Mouse (Mus musculus): ENCODE measurements around the gene Scand1. TPM values are rescaled to one million over a fixed set of nuclear protein-coding genes. Genes with fewer than 3 reads are reported as not detected.

Scand1 gene
- polyA plus RNA-seq, 1 experiment from 2014 or later, result 68.1 TPM

DNA sequence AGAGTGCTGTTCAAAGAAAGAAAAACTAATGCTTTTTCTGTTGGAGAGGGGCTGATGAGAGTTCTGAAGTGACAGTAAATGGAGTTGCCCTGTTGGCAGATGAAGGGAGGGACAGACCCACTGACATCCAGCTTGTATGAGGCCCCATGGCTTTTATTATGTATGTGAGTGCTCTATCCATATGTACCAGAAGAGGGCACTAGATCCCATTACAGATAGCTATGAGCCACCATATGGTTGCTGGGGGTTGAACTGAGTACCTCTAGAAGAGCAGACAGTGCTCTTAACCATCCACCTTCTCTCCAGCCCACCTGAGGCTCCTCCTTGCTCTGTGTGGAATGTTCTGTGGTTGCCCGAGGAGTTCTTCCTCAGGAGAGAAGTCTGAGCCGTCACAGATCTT lies 6.7 kb downstream of the Scand1 start:
- Histone ChIP-seq H3K9ac (no peak overlapping the region), H3K4me3 (no peak overlapping the region), H3K27ac (no peak overlapping the region), H3K27me3 (no peaks in the 10 kb centered on the region), H3K4me2 (no peak overlapping the region), H3K4me1 (no peaks in the 10 kb centered on the region), H3K36me3 (peaks cover 61% of the 10 kb centered on the region), H3K9me3 (no peaks in the 10 kb centered on the region)
- ATAC-seq (ENCODE audit: insufficient number of reproducible peaks, low FRiP score, low TSS enrichment, low read depth), result no peak
- WGBS, result 82% methylated on average over 2 of the region's 2 CpGs

- 88% methylated on average over 4 of the region's 4 CpGs for WGBS
- Histone ChIP-seq H3K27ac (no peak overlapping the region), H3K4me1 (no peaks in the 10 kb centered on the region), H3K4me3 (no peak overlapping the region), H3K9ac (no peak overlapping the region), H3K4me2 (no peak overlapping the region), H3K36me3 (peaks cover 66% of the 10 kb centered on the region), H3K9me3 (no peaks in the 10 kb centered on the region), H3K27me3 (no peaks in the 10 kb centered on the region)
- ATAC-seq (ENCODE audit: insufficient number of reproducible peaks, low FRiP score, low TSS enrichment, low read depth), result 0 out of 2 replicates have a peak, but pooled peaks have one; percentile 44
These were observed 8.2 kb downstream of the Scand1 start for GRCm38 (mm10) chr2:156304351-156304750.

GRCm38 (mm10) chr2:156302063-156302462 lies 10.4 kb downstream of the Scand1 start:
- Histone ChIP-seq H3K4me3 (no peak overlapping the region), H3K9me3 (no peaks in the 10 kb centered on the region), H3K27me3 (no peaks in the 10 kb centered on the region), H3K36me3 (peaks cover 73% of the 10 kb centered on the region), H3K4me2 (no peak overlapping the region), H3K27ac (no peak overlapping the region), H3K9ac (no peak overlapping the region), H3K4me1 (no peaks in the 10 kb centered on the region)
- ATAC-seq (ENCODE audit: insufficient number of reproducible peaks, low FRiP score, low TSS enrichment, low read depth), result no peak
- 86% methylated on average over 4 of the region's 4 CpGs for WGBS

GRCm38 (mm10) chr2:156298458-156298857 lies 14.0 kb downstream of the Scand1 start:
- no peaks in the 10 kb centered on the region for H3K9me3 ChIP-seq
- no peak overlapping the region for H3K9ac ChIP-seq
- no peak overlapping the region for H3K4me3 ChIP-seq
- H3K36me3 ChIP-seq, result peaks cover 79% of the 10 kb centered on the region
- no peak for ATAC-seq (ENCODE audit: insufficient number of reproducible peaks, low FRiP score, low TSS enrichment, low read depth)
- WGBS, result 88% methylated on average over 7 of the region's 7 CpGs
- no peak overlapping the region for H3K4me2 ChIP-seq
- H3K27ac ChIP-seq, result no peak overlapping the region
- no peaks in the 10 kb centered on the region for H3K27me3 ChIP-seq
- no peaks in the 10 kb centered on the region for H3K4me1 ChIP-seq

- 73% methylated on average over 3 of the region's 3 CpGs for WGBS
- no peak overlapping the region for H3K27ac ChIP-seq
- H3K9ac ChIP-seq, result no peak overlapping the region
- H3K36me3 ChIP-seq, result peaks cover 81% of the 10 kb centered on the region
- ATAC-seq (ENCODE audit: insufficient number of reproducible peaks, low FRiP score, low TSS enrichment, low read depth), result no peak
- H3K4me1 ChIP-seq, result no peaks in the 10 kb centered on the region
- H3K4me2 ChIP-seq, result no peak overlapping the region
- no peaks in the 10 kb centered on the region for H3K9me3 ChIP-seq
- no peaks in the 10 kb centered on the region for H3K27me3 ChIP-seq
- no peak overlapping the region for H3K4me3 ChIP-seq
These were observed 14.9 kb downstream of the Scand1 start for GRCm38 (mm10) chr2:156297653-156298052.

GRCm38 (mm10) chr2:156296190-156296589 lies 16.3 kb downstream of the Scand1 start:
- WGBS, result 94% methylated on average over 3 of the region's 3 CpGs
- Histone ChIP-seq H3K4me2 (no peak overlapping the region), H3K9me3 (no peaks in the 10 kb centered on the region), H3K27ac (no peak overlapping the region), H3K9ac (no peak overlapping the region), H3K4me3 (no peak overlapping the region), H3K27me3 (no peaks in the 10 kb centered on the region), H3K4me1 (no peaks in the 10 kb centered on the region), H3K36me3 (peaks cover 73% of the 10 kb centered on the region)
- ATAC-seq (ENCODE audit: insufficient number of reproducible peaks, low FRiP score, low TSS enrichment, low read depth), result no peak

- H3K9ac ChIP-seq, result no peak overlapping the region
- no peaks in the 10 kb centered on the region for H3K9me3 ChIP-seq
- no peaks in the 10 kb centered on the region for H3K4me1 ChIP-seq
- ATAC-seq (ENCODE audit: insufficient number of reproducible peaks, low FRiP score, low TSS enrichment, low read depth), result no peak
- H3K27me3 ChIP-seq, result no peaks in the 10 kb centered on the region
- no peak overlapping the region for H3K4me3 ChIP-seq
- H3K27ac ChIP-seq, result no peak overlapping the region
- peaks cover 73% of the 10 kb centered on the region for H3K36me3 ChIP-seq
- H3K4me2 ChIP-seq, result no peak overlapping the region
- WGBS, result 92% methylated on average over 2 of the region's 2 CpGs
These were observed 16.9 kb downstream of the Scand1 start for GRCm38 (mm10) chr2:156295601-156296063.

DNA sequence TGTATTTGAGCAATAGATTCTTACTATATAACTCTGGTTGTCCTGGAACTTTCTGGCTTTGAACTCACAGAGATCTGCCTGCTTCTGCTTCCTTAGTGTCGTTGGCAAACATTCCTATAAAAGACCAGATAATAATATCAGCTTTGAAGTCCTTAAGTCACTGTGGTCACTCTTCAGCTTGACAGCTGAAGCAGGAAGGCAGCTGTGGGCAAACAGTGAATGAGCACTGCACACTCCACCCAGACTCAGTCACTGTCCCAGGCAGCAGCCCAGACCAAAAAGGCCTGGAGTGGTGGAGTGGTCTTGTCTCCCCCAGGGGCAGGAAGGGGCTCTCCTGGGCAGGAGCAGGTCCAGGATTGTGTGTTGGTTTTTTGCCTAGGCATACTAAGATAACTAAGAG lies 20.5 kb downstream of the Scand1 start:
- peaks cover 79% of the 10 kb centered on the region for H3K36me3 ChIP-seq
- no peak overlapping the region for H3K4me2 ChIP-seq
- no peak for ATAC-seq (ENCODE audit: insufficient number of reproducible peaks, low FRiP score, low TSS enrichment, low read depth)
- H3K9me3 ChIP-seq, result no peaks in the 10 kb centered on the region
- H3K9ac ChIP-seq, result no peak overlapping the region
- no peaks in the 10 kb centered on the region for H3K27me3 ChIP-seq
- no peaks in the 10 kb centered on the region for H3K4me1 ChIP-seq
- H3K27ac ChIP-seq, result no peak overlapping the region
- 77% methylated on average over 1 of the region's 1 CpGs for WGBS
- no peak overlapping the region for H3K4me3 ChIP-seq

GRCm38 (mm10) chr2:156289552-156290160 lies 22.8 kb downstream of the Scand1 start:
- Histone ChIP-seq H3K4me2 (no peak overlapping the region), H3K27me3 (no peaks in the 10 kb centered on the region), H3K4me3 (no peak overlapping the region), H3K36me3 (peaks cover 71% of the 10 kb centered on the region), H3K9me3 (no peaks in the 10 kb centered on the region), H3K4me1 (no peaks in the 10 kb centered on the region), H3K27ac (no peak overlapping the region), H3K9ac (no peak overlapping the region)
- 71% methylated on average over 2 of the region's 2 CpGs for WGBS
- ATAC-seq (ENCODE audit: insufficient number of reproducible peaks, low FRiP score, low TSS enrichment, low read depth), result no peak

DNA sequence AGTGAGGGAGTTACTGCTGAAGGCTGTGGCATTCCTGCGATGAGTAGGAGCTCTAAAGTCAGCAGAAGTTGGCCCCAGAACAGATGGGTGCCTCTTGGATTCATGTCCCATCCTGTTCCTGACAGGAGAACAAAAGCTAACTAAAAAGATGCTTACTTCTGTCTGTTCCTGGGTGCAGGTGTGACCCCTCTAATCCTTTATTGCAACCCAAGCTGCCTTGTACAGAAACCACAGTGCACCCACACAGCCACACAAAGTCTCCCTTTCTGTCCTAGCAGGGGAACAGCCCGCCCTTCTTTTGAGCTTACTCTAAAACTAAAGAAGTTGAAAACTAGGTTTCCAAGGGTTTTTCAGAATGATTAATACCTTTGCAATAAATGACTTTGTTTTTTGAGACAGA lies 24.3 kb downstream of the Scand1 start:
- no peak for ATAC-seq (ENCODE audit: insufficient number of reproducible peaks, low FRiP score, low TSS enrichment, low read depth)
- peaks cover 57% of the 10 kb centered on the region for H3K36me3 ChIP-seq

GRCm38 (mm10) chr2:156286733-156287132 lies 25.8 kb downstream of the Scand1 start:
- H3K4me3 ChIP-seq, result no peak overlapping the region
- no peaks in the 10 kb centered on the region for H3K4me1 ChIP-seq
- H3K9me3 ChIP-seq, result no peaks in the 10 kb centered on the region
- H3K27ac ChIP-seq, result no peak overlapping the region
- WGBS, result 92% methylated on average over 4 of the region's 4 CpGs
- no peak for ATAC-seq (ENCODE audit: insufficient number of reproducible peaks, low FRiP score, low TSS enrichment, low read depth)
- no peak overlapping the region for H3K9ac ChIP-seq
- no peaks in the 10 kb centered on the region for H3K27me3 ChIP-seq
- H3K4me2 ChIP-seq, result no peak overlapping the region
- peaks cover 58% of the 10 kb centered on the region for H3K36me3 ChIP-seq

More for the DNA sequence above, 24.3 kb downstream of the Scand1 start:
- H3K4me1 ChIP-seq, result no peaks in the 10 kb centered on the region
- no peaks in the 10 kb centered on the region for H3K27me3 ChIP-seq
- WGBS, result 91% methylated on average over 2 of the region's 2 CpGs
- H3K4me3 ChIP-seq, result no peak overlapping the region
- no peak overlapping the region for H3K27ac ChIP-seq
- no peaks in the 10 kb centered on the region for H3K9me3 ChIP-seq
- H3K9ac ChIP-seq, result no peak overlapping the region
- H3K4me2 ChIP-seq, result no peak overlapping the region

GRCm38 (mm10) chr2:156285161-156285560 lies 27.3 kb downstream of the Scand1 start:
- Histone ChIP-seq H3K4me1 (no peaks in the 10 kb centered on the region), H3K4me2 (no peak overlapping the region), H3K9ac (no peak overlapping the region), H3K9me3 (no peaks in the 10 kb centered on the region), H3K4me3 (no peak overlapping the region), H3K27ac (no peak overlapping the region), H3K27me3 (no peaks in the 10 kb centered on the region), H3K36me3 (peaks cover 54% of the 10 kb centered on the region)
- WGBS, result 78% methylated on average over 2 of the region's 2 CpGs
- no peak for ATAC-seq (ENCODE audit: insufficient number of reproducible peaks, low FRiP score, low TSS enrichment, low read depth)

- Histone ChIP-seq H3K4me3 (no peak overlapping the region), H3K4me2 (no peak overlapping the region), H3K9me3 (no peaks in the 10 kb centered on the region), H3K4me1 (no peaks in the 10 kb centered on the region), H3K36me3 (peaks cover 36% of the 10 kb centered on the region), H3K9ac (no peak overlapping the region), H3K27ac (no peak overlapping the region), H3K27me3 (no peaks in the 10 kb centered on the region)
- ATAC-seq (ENCODE audit: insufficient number of reproducible peaks, low FRiP score, low TSS enrichment, low read depth), result no peak
- WGBS, result 68% methylated on average over 4 of the region's 4 CpGs
These were observed 31.3 kb downstream of the Scand1 start for GRCm38 (mm10) chr2:156281227-156281626.
